Mouse (Mus musculus): ENCODE results near the gene Lep.

GRCm38 (mm10) chr6:29092904-29093303, 32.9 kb downstream of the Lep start:
- no peak for TF ChIP-seq POLR2A (IDR thresholded peaks at IDR 0.05; ENCODE audit: borderline replicate concordance, insufficient read depth, low read length)
- TF ChIP-seq CTCF (IDR thresholded peaks at IDR 0.05; ENCODE audit: borderline replicate concordance, insufficient read depth, low read depth, low read length): peak; percentile 19; the same call in 1 of the 2 replicates

Measured in cerebellum, adult 2 months (tissue).